Comparison of ENCODE assay signal across 8 mouse cellular contexts in the genomic region with DNA sequence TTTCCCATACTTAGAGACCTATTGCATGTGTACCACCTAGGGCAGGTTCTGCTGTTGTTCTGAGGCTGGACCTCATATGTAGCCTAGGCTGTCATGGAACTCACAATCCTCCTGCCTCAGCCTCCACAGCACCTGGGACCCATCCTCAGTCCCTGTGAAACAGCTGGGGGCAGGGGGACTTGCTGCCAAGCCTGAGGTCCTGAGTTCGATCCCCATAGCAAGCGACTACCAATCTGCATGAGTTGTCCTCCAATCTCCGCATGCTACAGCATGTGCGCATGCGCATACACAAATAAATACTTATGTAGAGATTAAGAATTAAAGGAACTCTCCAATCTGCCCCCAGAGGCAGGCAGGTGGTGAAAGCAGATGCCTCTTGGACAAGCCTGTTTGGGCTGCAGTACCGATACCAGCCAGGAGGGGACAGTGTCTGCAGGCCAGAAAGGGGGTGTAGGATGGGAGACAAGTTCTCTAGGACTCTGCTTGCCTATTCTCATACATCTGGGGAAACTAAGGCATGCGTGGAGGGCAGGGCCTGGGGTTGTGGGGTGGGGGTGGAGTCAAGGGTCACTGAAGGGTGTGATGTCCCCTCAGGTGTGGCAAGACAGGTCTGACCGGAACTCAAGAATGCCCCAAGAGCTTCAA. TPM values are rescaled to one million over a fixed set of nuclear protein-coding genes. Genes with fewer than 3 reads are reported as not detected.
DNase-seq lines count a peak whose midpoint lies in the region; ATAC-seq lines count a peak whose summit lies in the region.

No protein-coding gene starts in this region.

- H3K4me1 ChIP-seq in limb, embryonic 11.5 days (ENCODE audit: control insufficient read depth, insufficient read depth, low read length) = peaks cover 13% of the 10 kb centered on the region

- no peak overlapping the region for H3K4me2 ChIP-seq in limb, embryonic 11.5 days (ENCODE audit: low read depth, severe bottlenecking)

- H3K36me3 ChIP-seq in limb, embryonic 11.5 days (ENCODE audit: control insufficient read depth, insufficient read depth, low read length) = no peaks in the 10 kb centered on the region

- no peak overlapping the region for H3K9ac ChIP-seq in limb, embryonic 11.5 days (ENCODE audit: low read length)

- no peak overlapping the region for H3K4me3 ChIP-seq in limb, embryonic 11.5 days (ENCODE audit: low read depth, low read length)

- no peak for ATAC-seq in limb, embryonic 11.5 days (ENCODE audit: insufficient number of reproducible peaks, low FRiP score, low TSS enrichment, low read depth)
- ATAC-seq in monocyte, adult 5-6 weeks (replicated peaks; ENCODE audit: insufficient number of reproducible peaks, low FRiP score, low TSS enrichment, poor library complexity, severe bottlenecking) = no peak

- H3K9me3 ChIP-seq in limb, embryonic 11.5 days (ENCODE audit: control insufficient read depth, low read length) = no peaks in the 10 kb centered on the region

- no peak overlapping the region for H3K27ac ChIP-seq in limb, embryonic 11.5 days (replicated peaks; ENCODE audit: low read depth, low read length)

- peaks cover 49% of the 10 kb centered on the region for H3K27me3 ChIP-seq in limb, embryonic 11.5 days (ENCODE audit: control insufficient read depth, insufficient read depth, low read length)

- DNase-seq in cerebellum, adult 18-20 months = peak; percentile 60 to 62
- DNase-seq in cerebellum, adult 11 months = no peak
- DNase-seq in ovary, postnatal 14 days (ENCODE audit: low spot score) = peak; percentile 66
- DNase-seq in ovary, postnatal 10 days (ENCODE audit: low spot score) = no peak
- peak; percentile 55 to 62 for DNase-seq in cerebellum, postnatal 36 days
- DNase-seq in limb, embryonic 11.5 days (ENCODE audit: low spot score) = peak; percentile 76
- peak; percentile 78 to 90 for DNase-seq in spleen, postnatal 10 days (ENCODE audit: low spot score in 2 of 2)

- WGBS in limb, embryonic 11.5 days = 58% methylated on average over 8 of the region's 8 CpGs

RNA-seq across cellular contexts. Expression of a gene that starts 3.7 kb away (rescaled TPM):
- 2.0 TPM in 2 replicates for polyA plus RNA-seq in limb, embryonic 11.5 days (2014; fragmentation: Nextera tagmentation; extraction: Ambion mirVana)
- total RNA-seq in monocyte, adult 5-6 weeks (2017) = 2.6 to 8.9 TPM (median 3.0 TPM) in 3 replicates

RNA-seq across cellular contexts. Expression of a gene that starts 5.1 kb away (rescaled TPM):
- polyA plus RNA-seq in limb, embryonic 11.5 days (2014; fragmentation: Nextera tagmentation; extraction: Ambion mirVana) = 49.0 and 60.6 TPM in 2 replicates
- 47.3 to 69.4 TPM (median 50.3 TPM) in 3 replicates for total RNA-seq in monocyte, adult 5-6 weeks (2017)

RNA-seq across cellular contexts. Expression of a gene that starts 20.9 kb away (rescaled TPM):
- 45.3 and 46.3 TPM in 2 replicates for polyA plus RNA-seq in limb, embryonic 11.5 days (2014; fragmentation: Nextera tagmentation; extraction: Ambion mirVana)
- total RNA-seq in monocyte, adult 5-6 weeks (2017) = 8.9 to 13.4 TPM (median 11.5 TPM) in 3 replicates

RNA-seq across cellular contexts. Expression of a gene that starts 20.9 kb away (rescaled TPM):
- polyA plus RNA-seq in limb, embryonic 11.5 days (2014; fragmentation: Nextera tagmentation; extraction: Ambion mirVana) = 198 and 217 TPM in 2 replicates
- 77.4 to 89.3 TPM (median 78.0 TPM) in 3 replicates for total RNA-seq in monocyte, adult 5-6 weeks (2017)

RNA-seq across cellular contexts. Expression of a gene that starts 33.3 kb away (rescaled TPM):
- 35.9 and 40.0 TPM in 2 replicates for polyA plus RNA-seq in limb, embryonic 11.5 days (2014; fragmentation: Nextera tagmentation; extraction: Ambion mirVana)
- 24.5 to 34.3 TPM (median 25.5 TPM) in 3 replicates for total RNA-seq in monocyte, adult 5-6 weeks (2017)

Comparison
In these comparisons a context has a peak if more than half of its experiments do, and no peak if none do; other contexts are left out.
1. DNase-seq: peak in cerebellum, adult 18-20 months (2 of 2), ovary, postnatal 14 days (single experiment), cerebellum, postnatal 36 days (2 of 2), limb, embryonic 11.5 days (single experiment) and spleen, postnatal 10 days (2 of 2); none in cerebellum, adult 11 months (single experiment) and ovary, postnatal 10 days (single experiment).